Mouse (Mus musculus) frontal cortex, postnatal 36 days (tissue): ENCODE measurements at regions not wholly inside any gene's neighbourhood (a gene's known extent, or its start where the extent isn't known, plus 50 kb on each side); places are given as distances from the start of the nearest gene placed in this dataset.

Experiments used
- DNase-seq, 2 experiments: peaks; one replicate each; pipeline ENCODE4 v3.0.0; 2022; ENCODE audit warnings: low spot score in 2 of 2

GRCm38 (mm10) chr10:67731577-67731976 is 180.9 kb downstream of the Zfp365 start:
- DNase-seq, result no peak

GRCm38 (mm10) chr10:67729271-67729670 is 180.5 kb upstream of the Ado start:
- DNase-seq, result peak; percentile 52 to 72

GRCm38 (mm10) chr10:67727580-67727979 is 178.8 kb upstream of the Ado start:
- no peak for DNase-seq

GRCm38 (mm10) chr10:67726796-67727195 is 178.0 kb upstream of the Ado start:
- DNase-seq, result no peak

GRCm38 (mm10) chr10:67726351-67726750 is 177.6 kb upstream of the Ado start:
- DNase-seq, result no peak

GRCm38 (mm10) chr10:67721787-67722186 is 173.0 kb upstream of the Ado start:
- DNase-seq, result peak; percentile 27 to 28

GRCm38 (mm10) chr10:67717506-67717905 is 168.8 kb upstream of the Ado start:
- peak; percentile 75 to 81 for DNase-seq

- no peak for DNase-seq
Observed at GRCm38 (mm10) chr10:67715046-67715445, 166.3 kb upstream of the Ado start.

- no peak for DNase-seq
Observed at GRCm38 (mm10) chr10:67713098-67713497, 164.3 kb upstream of the Ado start.

GRCm38 (mm10) chr10:67712665-67713064 is 163.9 kb upstream of the Ado start:
- no peak for DNase-seq

- DNase-seq, result no peak
Observed at GRCm38 (mm10) chr10:67711961-67712360, 163.2 kb upstream of the Ado start.

GRCm38 (mm10) chr10:67706436-67706835 is 157.7 kb upstream of the Ado start:
- DNase-seq, result no peak

GRCm38 (mm10) chr10:67702783-67703455 is 154.2 kb upstream of the Ado start:
- no peak for DNase-seq

- no peak for DNase-seq
Observed at GRCm38 (mm10) chr10:67697401-67698195, 148.8 kb upstream of the Ado start.

- DNase-seq, result no peak
Observed at GRCm38 (mm10) chr10:67695891-67696853, 147.4 kb upstream of the Ado start.

GRCm38 (mm10) chr10:67694751-67695150 is 146.0 kb upstream of the Ado start:
- DNase-seq, result no peak

- DNase-seq, result no peak
Observed at GRCm38 (mm10) chr10:67693586-67693985, 144.8 kb upstream of the Ado start.

GRCm38 (mm10) chr10:67689944-67690670 is 141.4 kb upstream of the Ado start:
- no peak for DNase-seq

- DNase-seq, result no peak
Observed at GRCm38 (mm10) chr10:67679382-67679781, 130.6 kb upstream of the Ado start.

- DNase-seq, result no peak
Observed at GRCm38 (mm10) chr10:67673450-67673849, 124.7 kb upstream of the Ado start.

GRCm38 (mm10) chr10:67672281-67672680 is 123.5 kb upstream of the Ado start:
- no peak for DNase-seq
